Mouse (Mus musculus) forebrain, embryonic 11.5 days (tissue): ENCODE results near the gene Zfp609. TPM values are rescaled to one million over a fixed set of nuclear protein-coding genes. Genes with fewer than 3 reads are reported as not detected.

ENCODE experiments used
- ATAC-seq: fragments of 200-750 bp; cut with Nextera tagmentation; replicated peaks from 2 replicates; pipeline ENCODE4 v1.8.0; 2017; ENCODE audit warnings: moderate TSS enrichment; ENCODE audit not compliant: low FRiP score
- DNase-seq: peaks from one replicate; pipeline ENCODE4 v3.0.0-alpha.2; 2017; ENCODE audit warnings: low spot score
- H3K27ac ChIP-seq: fragments of 300-500 bp; sonication (generic); 2 replicates; pipeline ENCODE4 v1.5.1; 2014; ENCODE audit warnings: low read depth, low read length
- H3K27me3 ChIP-seq: fragments of 300-500 bp; sonication (generic); 2 replicates; pipeline ENCODE4 v1.6.1; 2014; ENCODE audit warnings: mild to moderate bottlenecking, low read length, mixed read lengths; ENCODE audit not compliant: control insufficient read depth, insufficient read depth
- H3K36me3 ChIP-seq: fragments of 300-500 bp; sonication (generic); 2 replicates; pipeline ENCODE4 v1.6.1; 2014; ENCODE audit warnings: mild to moderate bottlenecking, low read length, moderate library complexity, mixed read lengths; ENCODE audit not compliant: control insufficient read depth, insufficient read depth
- H3K4me1 ChIP-seq: fragments of 300-500 bp; sonication (generic); replicated peaks from 2 replicates; pipeline ENCODE4 v1.6.1; 2014; ENCODE audit warnings: low read length, mixed read lengths; ENCODE audit not compliant: control insufficient read depth, insufficient read depth
- H3K4me2 ChIP-seq: fragments of 300-500 bp; sonication (generic); 2 replicates; pipeline ENCODE4 v1.6.1; 2014; ENCODE audit warnings: low read depth, mild to moderate bottlenecking, low read length, moderate library complexity, mixed read lengths; ENCODE audit not compliant: severe bottlenecking
- H3K4me3 ChIP-seq: fragments of 300-500 bp; sonication (generic); 2 replicates; pipeline ENCODE4 v1.5.1; 2014; ENCODE audit warnings: low read depth, low read length
- H3K9ac ChIP-seq: fragments of 300-500 bp; sonication (generic); 2 replicates; pipeline ENCODE4 v1.6.1; 2014; ENCODE audit warnings: low read length
- H3K9me3 ChIP-seq: fragments of 300-500 bp; sonication (generic); 2 replicates; pipeline ENCODE4 v1.6.1; 2016; ENCODE audit warnings: low read length, mixed read lengths; ENCODE audit not compliant: control insufficient read depth
- WGBS: fragments of 180-500 bp; shearing (Covaris S2); extraction: QIAGEN DNeasy Blood & Tissue Kit; methylation state at CpG from one replicate; pipeline ENCODE4 v1.1.7; 2014; 5-methylcytosine and 5-hydroxymethylcytosine counted together
- polyA plus RNA-seq: library from polyadenylated mRNA; unstranded; fragments of >200 nt; fragmentation: Nextera tagmentation; extraction: Ambion mirVana; gene quantifications from 2 replicates; pipeline ENCODE4 v1.2.1, GENCODE M21; 2014

The Zfp609 gene
- polyA plus RNA-seq, 1 experiment from 2014 or later: 12.9 TPM

DNA sequence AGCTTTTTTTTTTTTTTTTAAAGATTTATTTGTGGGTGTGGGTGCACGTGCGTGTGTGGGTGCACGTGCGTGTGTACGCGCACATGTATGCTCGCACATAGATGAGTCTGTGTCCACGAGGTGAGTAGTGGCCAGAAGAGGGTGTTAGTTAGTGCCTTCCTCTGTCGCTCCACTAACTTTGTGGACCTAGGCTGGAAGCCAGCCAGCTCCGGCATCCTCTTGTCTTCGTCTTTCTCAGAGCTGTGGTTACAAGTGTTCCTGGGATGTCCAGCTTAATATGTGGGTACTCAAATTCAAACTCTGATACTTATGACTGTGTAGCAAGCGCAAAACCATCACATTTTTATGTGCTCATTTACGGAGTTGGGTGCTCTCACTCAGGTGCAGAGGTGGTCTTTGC is 178.6 kb downstream of the Zfp609 start:
- Histone ChIP-seq H3K9me3 (no peaks in the 10 kb centered on the region), H3K36me3 (no peaks in the 10 kb centered on the region), H3K4me3 (no peak overlapping the region), H3K9ac (no peak overlapping the region), H3K27me3 (no peaks in the 10 kb centered on the region), H3K27ac (no peak overlapping the region), H3K4me2 (no peak overlapping the region), H3K4me1 (no peaks in the 10 kb centered on the region)
- DNase-seq (no peak), ATAC-seq (no peak)
- 94% methylated on average over 13 of the region's 13 CpGs for WGBS

DNA sequence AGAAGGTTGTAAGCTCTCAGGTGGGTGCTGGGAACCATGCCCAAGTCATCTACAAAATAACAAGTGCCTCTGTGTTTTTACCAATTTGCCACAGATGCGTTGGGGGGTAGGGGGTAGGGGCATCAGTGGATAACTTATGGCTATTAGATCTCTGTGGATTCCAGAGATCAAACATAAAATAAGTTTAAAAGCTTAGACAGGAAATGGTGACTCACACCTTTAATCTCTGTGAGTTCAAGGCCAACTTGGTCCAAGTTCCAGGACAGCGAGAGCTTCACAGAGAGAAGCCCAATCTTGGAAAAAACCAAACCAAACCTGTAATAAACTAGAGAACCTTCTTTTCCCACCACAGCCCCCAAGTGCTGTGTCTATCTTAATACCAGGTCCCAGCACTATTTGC is 180.6 kb downstream of the Zfp609 start:
- DNase-seq (no peak), ATAC-seq (no peak)
- Histone ChIP-seq H3K4me2 (no peak overlapping the region), H3K27ac (no peak overlapping the region), H3K9me3 (no peaks in the 10 kb centered on the region), H3K36me3 (no peaks in the 10 kb centered on the region), H3K4me3 (no peak overlapping the region), H3K4me1 (peaks cover under 1% of the 10 kb centered on the region; the same call in 1 of the 2 replicates), H3K27me3 (no peaks in the 10 kb centered on the region), H3K9ac (no peak overlapping the region)
- 94% methylated on average over 2 of the region's 2 CpGs for WGBS

GRCm38 (mm10) chr9:65645984-65646383 is 181.4 kb downstream of the Zfp609 start:
- DNase-seq (no peak), ATAC-seq (no peak)
- H3K27me3 ChIP-seq: no peaks in the 10 kb centered on the region
- H3K27ac ChIP-seq: no peak overlapping the region
- H3K4me3 ChIP-seq: no peak overlapping the region
- no peak overlapping the region for H3K9ac ChIP-seq
- H3K36me3 ChIP-seq: no peaks in the 10 kb centered on the region
- H3K4me1 ChIP-seq: peaks cover 4% of the 10 kb centered on the region; the same call in 1 of the 2 replicates
- no peaks in the 10 kb centered on the region for H3K9me3 ChIP-seq
- no peak overlapping the region for H3K4me2 ChIP-seq
- WGBS: 56% methylated on average over 3 of the region's 3 CpGs

- Histone ChIP-seq H3K4me3 (no peak overlapping the region), H3K27ac (no peak overlapping the region), H3K27me3 (no peaks in the 10 kb centered on the region), H3K4me2 (no peak overlapping the region), H3K4me1 (peaks cover 8% of the 10 kb centered on the region), H3K9me3 (no peaks in the 10 kb centered on the region), H3K9ac (no peak overlapping the region), H3K36me3 (no peaks in the 10 kb centered on the region)
- 87% methylated on average over 4 of the region's 4 CpGs for WGBS
- ATAC-seq: no peak
- no peak for DNase-seq
These were observed 182.4 kb downstream of the Zfp609 start for GRCm38 (mm10) chr9:65644960-65645359.

DNA sequence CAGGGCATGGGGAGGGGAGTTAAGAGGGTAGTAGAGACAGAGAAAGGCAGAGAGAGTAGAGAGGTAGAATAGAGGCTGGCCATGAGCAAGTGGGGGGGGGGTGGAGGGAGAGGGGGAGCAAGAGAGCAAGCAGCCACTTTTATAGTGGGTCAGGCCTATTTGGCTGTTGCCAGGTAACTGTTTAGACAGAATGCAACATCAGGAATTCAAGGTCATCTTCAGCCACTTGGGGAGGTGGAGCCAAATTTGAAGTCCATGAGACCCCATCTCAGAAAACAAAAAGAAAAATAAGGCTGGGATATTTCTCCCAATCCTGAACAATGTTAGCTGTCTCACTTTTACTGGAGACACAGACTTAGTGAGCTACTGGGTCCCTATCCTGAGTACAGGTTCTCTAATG is 184.8 kb downstream of the Zfp609 start:
- peaks cover 8% of the 10 kb centered on the region for H3K4me1 ChIP-seq
- no peak overlapping the region for H3K27ac ChIP-seq
- no peaks in the 10 kb centered on the region for H3K9me3 ChIP-seq
- H3K9ac ChIP-seq: no peak overlapping the region
- no peaks in the 10 kb centered on the region for H3K27me3 ChIP-seq
- no peak for DNase-seq
- ATAC-seq: no peak
- no peak overlapping the region for H3K4me3 ChIP-seq
- H3K36me3 ChIP-seq: no peaks in the 10 kb centered on the region
- no peak overlapping the region for H3K4me2 ChIP-seq

Other genes with a start within 250 kb of the Zfp609 start
- 8.3 and 8.8 TPM in 2 replicates for gene Plekho2, start 247.5 kb downstream of the Zfp609 start, polyA plus RNA-seq
- gene Pif1, start 240.4 kb downstream of the Zfp609 start, polyA plus RNA-seq: 26.2 and 31.8 TPM in 2 replicates
- 20.3 and 23.6 TPM in 2 replicates for gene Rbpms2, start 197.9 kb downstream of the Zfp609 start, polyA plus RNA-seq
- gene Oaz2, start 159.6 kb downstream of the Zfp609 start, polyA plus RNA-seq: 208 and 218 TPM in 2 replicates
- 264 and 318 TPM in 2 replicates for gene Pclaf, start 62.7 kb upstream of the Zfp609 start, polyA plus RNA-seq
- 34.6 and 38.9 TPM in 2 replicates for gene Trip4, start 81.2 kb upstream of the Zfp609 start, polyA plus RNA-seq
- 21.2 and 24.4 TPM in 2 replicates for gene Csnk1g1, start 81.4 kb upstream of the Zfp609 start, polyA plus RNA-seq
- gene Ppib, start 232.7 kb upstream of the Zfp609 start, polyA plus RNA-seq: 401 and 416 TPM in 2 replicates
- 1.6 and 2.7 TPM in 2 replicates for gene Snx22, start 242.2 kb upstream of the Zfp609 start, polyA plus RNA-seq